Comparison of ENCODE assay signal across 9 mouse cellular contexts in genomic region chr12:111272420-111272819, GRCm38 (mm10). TPM values are rescaled to one million over a fixed set of nuclear protein-coding genes. Genes with fewer than 3 reads are reported as not detected.
A peak's percentile ranks its signal among the peaks of the same experiment; 100 is the strongest.
DNase-seq lines count a peak whose midpoint lies in the region; ATAC-seq and TF ChIP-seq lines count a peak whose summit lies in the region.
"Had no signal": no experiment of that assay in that cellular context is flagged by ENCODE, and none has a peak within 500 bp of the region (broad histone marks: within the 10 kb centered on the region; RNA-seq: fewer than 3 reads in every experiment).

No protein-coding gene starts in this region.

- 18% methylated on average over 12 of the region's 12 CpGs for whole genome bisulfite sequencing in midbrain, embryonic 10.5 days
- 16% methylated on average over 12 of the region's 12 CpGs for WGBS in midbrain, embryonic 16.5 days
- WGBS in embryonic facial prominence, embryonic 11.5 days, result 23% methylated on average over 12 of the region's 12 CpGs
- WGBS in intestine, embryonic 15.5 days, result 23% methylated on average over 12 of the region's 12 CpGs
- WGBS in olfactory bulb, adult 2 months, result 25% methylated on average over 12 of the region's 12 CpGs

- H3K4me1 ChIP-seq in midbrain, embryonic 10.5 days, result peaks cover 46% of the 10 kb centered on the region
- H3K4me1 ChIP-seq in midbrain, embryonic 16.5 days (ENCODE audit: control insufficient read depth, insufficient read depth, low read length), result peaks cover 13% of the 10 kb centered on the region
- peaks cover 9% of the 10 kb centered on the region for H3K4me1 ChIP-seq in embryonic facial prominence, embryonic 11.5 days (ENCODE audit: control insufficient read depth, insufficient read depth, low read length)
- H3K4me1 ChIP-seq in intestine, embryonic 15.5 days (replicated peaks), result peaks cover 33% of the 10 kb centered on the region
- peaks cover 19% of the 10 kb centered on the region for H3K4me1 ChIP-seq in olfactory bulb, adult 2 months (ENCODE audit: control insufficient read depth, insufficient read depth, low read length)

- no peak for TF ChIP-seq POLR2A in olfactory bulb, adult 2 months (IDR thresholded peaks at IDR 0.05; ENCODE audit: insufficient read depth, low read depth, low read length)

- no peaks in the 10 kb centered on the region for H3K9me3 ChIP-seq in midbrain, embryonic 10.5 days (replicated peaks)
- H3K9me3 ChIP-seq in midbrain, embryonic 16.5 days (replicated peaks; ENCODE audit: control insufficient read depth, low read length, poor library complexity, severe bottlenecking), result no peaks in the 10 kb centered on the region
- no peaks in the 10 kb centered on the region for H3K9me3 ChIP-seq in embryonic facial prominence, embryonic 11.5 days (replicated peaks; ENCODE audit: control insufficient read depth, low read length)
- no peaks in the 10 kb centered on the region for H3K9me3 ChIP-seq in intestine, embryonic 15.5 days
- H3K9me3 ChIP-seq: heart, embryonic 15.5 days had no signal

- no peak overlapping the region for H3K9ac ChIP-seq in midbrain, embryonic 16.5 days (ENCODE audit: low read depth, low read length)
- H3K9ac ChIP-seq in embryonic facial prominence, embryonic 11.5 days (replicated peaks; ENCODE audit: low read length), result no peak overlapping the region
- no peak overlapping the region for H3K9ac ChIP-seq in intestine, embryonic 15.5 days
- H3K9ac ChIP-seq: heart, embryonic 15.5 days had no signal

- peak; percentile 85 for DNase-seq in midbrain, embryonic 10.5 days (ENCODE audit: low spot score)
- peak; percentile 84 for DNase-seq in adrenal gland, postnatal 25 days
- peak; percentile 87 for DNase-seq in embryonic facial prominence, embryonic 11.5 days (ENCODE audit: low spot score)
- peak; percentile 55 to 73 for DNase-seq in left cerebral cortex, adult 8-10 months (ENCODE audit: low spot score in 2 of 2)
- peak; percentile 71 for DNase-seq in thymus, postnatal 14 days

- H3K36me3 ChIP-seq in midbrain, embryonic 10.5 days, result 0 out of 2 replicates have a peak, but pooled peaks cover under 1% of the 10 kb centered on the region
- H3K36me3 ChIP-seq in midbrain, embryonic 16.5 days (ENCODE audit: control insufficient read depth, insufficient read depth, low read length), result no peaks in the 10 kb centered on the region
- no peaks in the 10 kb centered on the region for H3K36me3 ChIP-seq in embryonic facial prominence, embryonic 11.5 days (replicated peaks; ENCODE audit: control insufficient read depth, insufficient read depth, low read depth, low read length)
- H3K36me3 ChIP-seq in intestine, embryonic 15.5 days, result 0 out of 2 replicates have a peak, but pooled peaks cover 3% of the 10 kb centered on the region
- H3K36me3 ChIP-seq: heart, embryonic 15.5 days had no signal

- H3K27ac ChIP-seq in midbrain, embryonic 10.5 days (replicated peaks), result no peak overlapping the region
- H3K27ac ChIP-seq in midbrain, embryonic 16.5 days (ENCODE audit: low read length), result no peak overlapping the region
- no peak overlapping the region for H3K27ac ChIP-seq in embryonic facial prominence, embryonic 11.5 days (replicated peaks; ENCODE audit: low read depth, low read length)
- H3K27ac ChIP-seq in intestine, embryonic 15.5 days, result no peak overlapping the region
- H3K27ac ChIP-seq in olfactory bulb, adult 2 months (ENCODE audit: insufficient read depth, low read depth, low read length), result no peak overlapping the region
- H3K27ac ChIP-seq: heart, embryonic 15.5 days had no signal

- H3K4me2 ChIP-seq in midbrain, embryonic 16.5 days (ENCODE audit: low read length), result no peak overlapping the region
- no peak overlapping the region for H3K4me2 ChIP-seq in embryonic facial prominence, embryonic 11.5 days (ENCODE audit: low read depth, low read length)
- peak overlapping the region; percentile 56; the same call in 1 of the 2 replicates for H3K4me2 ChIP-seq in intestine, embryonic 15.5 days (replicated peaks)

- ATAC-seq in midbrain, embryonic 16.5 days, result no peak
- ATAC-seq in embryonic facial prominence, embryonic 11.5 days (replicated peaks; ENCODE audit: insufficient number of reproducible peaks, low FRiP score, low TSS enrichment, low read depth), result no peak
- ATAC-seq in intestine, embryonic 15.5 days, result no peak

- H3K4me3 ChIP-seq in midbrain, embryonic 10.5 days, result no peak overlapping the region
- no peak overlapping the region for H3K4me3 ChIP-seq in midbrain, embryonic 16.5 days (ENCODE audit: low read depth, low read length)
- H3K4me3 ChIP-seq in embryonic facial prominence, embryonic 11.5 days (ENCODE audit: low read depth, low read length), result no peak overlapping the region
- H3K4me3 ChIP-seq in intestine, embryonic 15.5 days (replicated peaks), result peak overlapping the region; percentile 41; the same call in 1 of the 2 replicates
- H3K4me3 ChIP-seq in olfactory bulb, adult 2 months (ENCODE audit: insufficient read depth, low read depth, low read length), result no peak overlapping the region

- H3K27me3 ChIP-seq in midbrain, embryonic 10.5 days (ENCODE audit: low read depth, poor library complexity, severe bottlenecking), result peaks cover 85% of the 10 kb centered on the region
- H3K27me3 ChIP-seq in midbrain, embryonic 16.5 days (ENCODE audit: control insufficient read depth, insufficient read depth, low read depth, low read length), result peaks cover 76% of the 10 kb centered on the region
- H3K27me3 ChIP-seq in embryonic facial prominence, embryonic 11.5 days (ENCODE audit: control insufficient read depth, insufficient read depth, low read length), result peaks cover 68% of the 10 kb centered on the region
- peaks cover 69% of the 10 kb centered on the region for H3K27me3 ChIP-seq in intestine, embryonic 15.5 days (replicated peaks)

- peak; percentile 83 for TF ChIP-seq CTCF in olfactory bulb, adult 2 months (IDR thresholded peaks at IDR 0.05; ENCODE audit: insufficient read depth, low read depth, low read length)

RNA-seq across cellular contexts. Expression of gene Amn, which starts 1.5 kb away (rescaled TPM):
- 0.11 and 0.17 TPM in 2 replicates for polyA plus RNA-seq in midbrain, embryonic 10.5 days (2016; fragmentation: Nextera tagmentation; extraction: Ambion mirVana)
- 16.4 and 29.5 TPM in 2 replicates for polyA plus RNA-seq in midbrain, embryonic 16.5 days (2015; fragmentation: Nextera tagmentation; extraction: Ambion mirVana)
- 0.79 TPM in 1 of 2 replicates, not detected in the other for total RNA-seq in adrenal gland, postnatal 25 days (2021)
- 0.28 TPM in 1 of 2 replicates, not detected in the other for polyA plus RNA-seq in embryonic facial prominence, embryonic 11.5 days (2014; fragmentation: Nextera tagmentation; extraction: Ambion mirVana)
- 127 and 149 TPM in 2 replicates for polyA plus RNA-seq in intestine, embryonic 15.5 days (2015; fragmentation: Nextera tagmentation; extraction: Ambion mirVana)
- total RNA-seq in left cerebral cortex, adult 8-10 months (2022), result 10 to 100 TPM; 10.1 to 15.5 (median 11.6) TPM
- polyA plus RNA-seq in olfactory bulb, adult 2 months (2012; ENCODE audit: insufficient read depth, insufficient read length, low replicate concordance, missing spikeins), result not detected in 2 replicates

Comparison
In these comparisons a context has a peak if more than half of its experiments do, and no peak if none do; other contexts are left out.
1. RNA of gene Amn, which starts 1.5 kb away (polyA plus RNA-seq): 127 to 149 TPM in intestine, embryonic 15.5 days and 16.4 to 29.5 TPM in midbrain, embryonic 16.5 days; 0.28 TPM in embryonic facial prominence, embryonic 11.5 days, 0.11 to 0.17 TPM in midbrain, embryonic 10.5 days and not detected in olfactory bulb, adult 2 months; every median in the first group is over 10 times any median in the second.
2. Peak in every context shown above with its lines, with median percentiles within 50 percentile points of each other: DNase-seq.